Mouse (Mus musculus): ENCODE measurements at regions not wholly inside any gene's neighbourhood (a gene's known extent, or its start where the extent isn't known, plus 50 kb on each side); places are given as distances from the start of the nearest gene placed in this dataset.

DNA sequence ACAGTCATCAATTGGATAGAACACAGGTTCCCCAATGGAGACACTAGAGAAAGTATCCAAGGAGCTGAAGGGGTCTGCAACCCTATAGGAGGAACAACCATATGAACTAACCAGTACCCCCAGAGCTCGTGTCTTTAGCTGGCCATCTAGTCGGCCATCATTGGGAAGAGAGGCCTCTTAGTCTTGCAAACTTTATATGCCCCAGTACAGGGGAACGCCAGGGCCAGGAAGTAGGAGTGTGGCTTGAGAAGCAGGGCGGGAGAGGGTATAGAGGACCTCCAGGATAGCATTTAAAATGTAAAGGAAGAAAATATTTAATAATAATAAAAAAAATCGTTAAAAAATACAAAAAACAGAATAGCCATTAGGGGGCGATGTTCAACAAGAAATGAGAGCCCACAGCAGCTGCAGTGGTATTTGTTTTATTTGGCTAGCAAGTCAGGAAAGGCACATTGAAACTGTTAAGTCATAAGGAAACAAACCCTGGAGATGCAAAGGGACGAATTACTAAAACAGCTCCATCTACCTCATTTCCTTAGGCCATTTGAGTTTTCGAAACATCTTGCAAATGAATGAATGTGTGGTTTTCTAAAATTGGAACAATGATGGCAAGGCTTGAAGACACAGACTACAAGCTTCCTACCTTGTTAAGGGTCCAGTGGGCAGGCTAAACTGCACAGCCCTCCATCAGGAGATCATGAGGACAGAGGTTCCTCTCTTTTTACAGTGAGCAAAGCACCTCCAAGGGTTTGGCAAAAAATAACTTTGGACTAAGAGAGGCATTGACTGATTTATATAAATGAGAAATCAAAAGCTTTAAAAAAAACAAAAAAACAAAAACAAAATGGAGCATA is 350.7 kb upstream of the Rasa1 start:
- DNase-seq, result no peak

DNA sequence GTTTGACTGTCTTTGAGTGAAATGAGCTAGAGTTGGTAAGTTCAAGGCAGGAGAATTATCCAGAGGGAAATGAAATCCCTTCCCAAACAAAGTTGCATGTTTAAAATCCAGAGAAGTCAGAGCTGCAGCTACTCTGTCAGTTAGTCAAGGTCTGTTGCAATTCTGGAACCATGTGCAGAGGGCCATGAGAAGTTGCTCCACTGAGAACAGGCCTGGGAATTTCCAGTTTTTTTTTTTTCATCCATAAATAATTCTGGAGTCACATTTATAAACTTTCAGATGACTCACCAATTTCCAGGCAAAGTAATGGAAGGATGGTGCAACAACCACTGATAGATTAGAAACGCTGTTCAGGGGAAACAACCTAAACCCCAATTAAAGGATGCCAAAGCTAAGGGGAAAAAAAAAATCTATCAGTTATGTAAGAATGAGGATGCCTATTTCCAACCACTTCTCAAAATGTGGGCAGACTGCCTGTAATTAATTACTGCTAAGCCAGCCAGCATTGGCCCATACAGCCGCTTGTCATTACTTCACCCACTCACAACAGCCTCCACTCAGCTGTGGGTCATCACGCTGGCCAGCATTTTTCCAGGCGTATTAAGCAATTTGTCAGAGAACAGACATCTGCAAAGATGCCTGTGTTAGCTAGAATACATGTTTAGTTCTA is 340.7 kb upstream of the Rasa1 start:
- DNase-seq, result peak; percentile 33 to 40
